In genomic region chr17:33782067-33782466, GRCm38 (mm10) we compare ENCODE assay signal across 8 mouse cellular contexts. TPM values are rescaled to one million over a fixed set of nuclear protein-coding genes. Genes with fewer than 3 reads are reported as not detected.
DNase-seq lines count a peak whose midpoint lies in the region; ATAC-seq and TF ChIP-seq lines count a peak whose summit lies in the region.

No protein-coding gene starts in this region.

- 34% methylated on average over 4 of the region's 4 CpGs for WGBS in hindbrain, embryonic 14.5 days
- WGBS in midbrain, embryonic 15.5 days = 35% methylated on average over 4 of the region's 4 CpGs

- H3K36me3 ChIP-seq in hindbrain, embryonic 14.5 days (replicated peaks; ENCODE audit: control insufficient read depth, insufficient read depth) = no peaks in the 10 kb centered on the region
- H3K36me3 ChIP-seq in midbrain, embryonic 15.5 days (replicated peaks) = no peaks in the 10 kb centered on the region

- peak overlapping the region; percentile 32; the same call in 1 of the 2 replicates for H3K4me3 ChIP-seq in layer of hippocampus, adult 2 months
- H3K4me3 ChIP-seq in bone marrow macrophage, adult 2 months (ENCODE audit: insufficient read depth, low read length) = peak overlapping the region; percentile 59
- H3K4me3 ChIP-seq in hindbrain, embryonic 14.5 days (replicated peaks; ENCODE audit: low read length) = peak overlapping the region; percentile 39
- peak overlapping the region; percentile 46 for H3K4me3 ChIP-seq in midbrain, embryonic 15.5 days

- H3K9ac ChIP-seq in hindbrain, embryonic 14.5 days = peak overlapping the region; percentile 55; the same call in 1 of the 2 replicates
- H3K9ac ChIP-seq in midbrain, embryonic 15.5 days = no peak overlapping the region

- peak; percentile 23; the same call in 1 of the 2 replicates for TF ChIP-seq CTCF in layer of hippocampus, adult 2 months (conservative IDR thresholded peaks at IDR 0.05)
- TF ChIP-seq CTCF in bone marrow macrophage, adult 2 months (IDR thresholded peaks at IDR 0.05; ENCODE audit: low read depth, low read length) = no peak

- H3K9me3 ChIP-seq in hindbrain, embryonic 14.5 days (ENCODE audit: control insufficient read depth, low read length) = no peaks in the 10 kb centered on the region
- no peaks in the 10 kb centered on the region for H3K9me3 ChIP-seq in midbrain, embryonic 15.5 days

- TF ChIP-seq POLR2A in bone marrow macrophage, adult 2 months (IDR thresholded peaks at IDR 0.05; ENCODE audit: borderline replicate concordance, low read depth, low read length) = no peak

- H3K27me3 ChIP-seq in hindbrain, embryonic 14.5 days (ENCODE audit: control insufficient read depth, insufficient read depth, low read length) = no peaks in the 10 kb centered on the region
- H3K27me3 ChIP-seq in midbrain, embryonic 15.5 days (replicated peaks) = 0 out of 2 replicates have a peak, but pooled peaks cover 3% of the 10 kb centered on the region

- H3K4me2 ChIP-seq in hindbrain, embryonic 14.5 days (replicated peaks) = peak overlapping the region; percentile 82
- H3K4me2 ChIP-seq in midbrain, embryonic 15.5 days = peak overlapping the region; percentile 82

- H3K27ac ChIP-seq in layer of hippocampus, adult 2 months = 0 out of 2 replicates have a peak overlapping the region, but pooled peaks have one; percentile 19
- H3K27ac ChIP-seq in bone marrow macrophage, adult 2 months (ENCODE audit: insufficient read depth, low read depth, low read length) = no peak overlapping the region
- no peak overlapping the region for H3K27ac ChIP-seq in hindbrain, embryonic 14.5 days
- H3K27ac ChIP-seq in midbrain, embryonic 15.5 days = no peak overlapping the region; the same call in 1 of the 2 replicates

- ATAC-seq in hindbrain, embryonic 14.5 days (ENCODE audit: low FRiP score) = no peak
- no peak for ATAC-seq in midbrain, embryonic 15.5 days (replicated peaks)
- ATAC-seq in inflammation-experienced regulatory T-cells, adult 6 months = no peak

- DNase-seq in layer of hippocampus, adult 2 months (ENCODE audit: low spot score in 2 of 2) = no peak
- no peak for DNase-seq in layer of hippocampus, adult 9-10 months (ENCODE audit: low spot score)
- no peak for DNase-seq in hindbrain, embryonic 14.5 days (ENCODE audit: low spot score)
- DNase-seq in gastrocnemius, postnatal 4 days (ENCODE audit: low spot score in 2 of 2) = no peak
- no peak for DNase-seq in frontal cortex, postnatal 10 days (ENCODE audit: low spot score in 2 of 2)

- H3K4me1 ChIP-seq in bone marrow macrophage, adult 2 months (ENCODE audit: control insufficient read depth, insufficient read depth, low read length) = peaks cover 35% of the 10 kb centered on the region
- peaks cover 17% of the 10 kb centered on the region; the same call in 1 of the 2 replicates for H3K4me1 ChIP-seq in hindbrain, embryonic 14.5 days (replicated peaks; ENCODE audit: control insufficient read depth, insufficient read depth, low read length)
- H3K4me1 ChIP-seq in midbrain, embryonic 15.5 days = peaks cover 13% of the 10 kb centered on the region

RNA-seq across cellular contexts. Expression of gene Angptl4, which starts 0.4 kb away (rescaled TPM):
- 1 to 10 TPM; 4.1 to 4.2 TPM for total RNA-seq in layer of hippocampus, adult 2 months (2021)
- 8.4 and 11.0 TPM in 2 replicates for polyA plus RNA-seq in bone marrow macrophage, adult 2 months (2012; ENCODE audit: insufficient read depth, insufficient read length, missing spikeins)
- 19.1 and 25.1 TPM in 2 replicates for polyA plus RNA-seq in hindbrain, embryonic 14.5 days (2014; fragmentation: Nextera tagmentation; extraction: Ambion mirVana)
- polyA plus RNA-seq in midbrain, embryonic 15.5 days (2015; fragmentation: Nextera tagmentation; extraction: Ambion mirVana) = 22.6 and 23.3 TPM in 2 replicates
- 10 to 100 TPM; 22.5 to 43.8 TPM for total RNA-seq in gastrocnemius, postnatal 4 days (2021)
- 1 to 10 TPM; 3.5 to 5.9 (median 4.1) TPM for polyA plus RNA-seq in inflammation-experienced regulatory T-cells, adult 6 months (2017; shearing (Covaris generic))

RNA-seq across cellular contexts. Expression of gene Rab11b, which starts 21.7 kb away (rescaled TPM):
- 100 to 1,000 TPM; 306 to 322 TPM for total RNA-seq in layer of hippocampus, adult 2 months (2021)
- polyA plus RNA-seq in bone marrow macrophage, adult 2 months (2012; ENCODE audit: insufficient read depth, insufficient read length, missing spikeins) = 128 TPM in 2 replicates
- 370 and 430 TPM in 2 replicates for polyA plus RNA-seq in hindbrain, embryonic 14.5 days (2014; fragmentation: Nextera tagmentation; extraction: Ambion mirVana)
- 630 and 639 TPM in 2 replicates for polyA plus RNA-seq in midbrain, embryonic 15.5 days (2015; fragmentation: Nextera tagmentation; extraction: Ambion mirVana)
- 100 to 1,000 TPM; 194 to 218 TPM for total RNA-seq in gastrocnemius, postnatal 4 days (2021)
- 100 to 1,000 TPM; 261 to 354 (median 270) TPM for polyA plus RNA-seq in inflammation-experienced regulatory T-cells, adult 6 months (2017; shearing (Covaris generic))

RNA-seq across cellular contexts. Expression of gene Kank3, which starts 28.3 kb away (rescaled TPM):
- total RNA-seq in layer of hippocampus, adult 2 months (2021) = 10 to 100 TPM; 35.2 to 40.6 TPM
- 27.5 and 33.3 TPM in 2 replicates for polyA plus RNA-seq in bone marrow macrophage, adult 2 months (2012; ENCODE audit: insufficient read depth, insufficient read length, missing spikeins)
- 44.7 and 47.7 TPM in 2 replicates for polyA plus RNA-seq in hindbrain, embryonic 14.5 days (2014; fragmentation: Nextera tagmentation; extraction: Ambion mirVana)
- polyA plus RNA-seq in midbrain, embryonic 15.5 days (2015; fragmentation: Nextera tagmentation; extraction: Ambion mirVana) = 51.5 and 53.4 TPM in 2 replicates
- 10 to 100 TPM; 31.6 to 33.4 TPM for total RNA-seq in gastrocnemius, postnatal 4 days (2021)
- 1 to 10 TPM; 2.4 to 2.7 (median 2.4) TPM for polyA plus RNA-seq in inflammation-experienced regulatory T-cells, adult 6 months (2017; shearing (Covaris generic))

RNA-seq across cellular contexts. Expression of gene Rps28, which starts 42.3 kb away (rescaled TPM):
- 100 to 1,000 TPM; 723 to 770 TPM for total RNA-seq in layer of hippocampus, adult 2 months (2021)
- polyA plus RNA-seq in bone marrow macrophage, adult 2 months (2012; ENCODE audit: insufficient read depth, insufficient read length, missing spikeins) = 1,369 and 1,530 TPM in 2 replicates
- polyA plus RNA-seq in hindbrain, embryonic 14.5 days (2014; fragmentation: Nextera tagmentation; extraction: Ambion mirVana) = 580 and 749 TPM in 2 replicates
- 476 TPM in 2 replicates for polyA plus RNA-seq in midbrain, embryonic 15.5 days (2015; fragmentation: Nextera tagmentation; extraction: Ambion mirVana)
- 1,000 to 10,000 TPM; 1,603 to 1,661 TPM for total RNA-seq in gastrocnemius, postnatal 4 days (2021)
- polyA plus RNA-seq in inflammation-experienced regulatory T-cells, adult 6 months (2017; shearing (Covaris generic)) = 1,000 to 10,000 TPM; 1,118 to 2,316 (median 1,890) TPM

RNA-seq across cellular contexts. Expression of gene Ndufa7, which starts 42.3 kb away (rescaled TPM):
- total RNA-seq in layer of hippocampus, adult 2 months (2021) = 100 to 1,000 TPM; 207 to 208 TPM
- 197 and 199 TPM in 2 replicates for polyA plus RNA-seq in bone marrow macrophage, adult 2 months (2012; ENCODE audit: insufficient read depth, insufficient read length, missing spikeins)
- polyA plus RNA-seq in hindbrain, embryonic 14.5 days (2014; fragmentation: Nextera tagmentation; extraction: Ambion mirVana) = 487 and 568 TPM in 2 replicates
- 467 and 476 TPM in 2 replicates for polyA plus RNA-seq in midbrain, embryonic 15.5 days (2015; fragmentation: Nextera tagmentation; extraction: Ambion mirVana)
- 100 to 1,000 TPM; 292 to 312 TPM for total RNA-seq in gastrocnemius, postnatal 4 days (2021)
- polyA plus RNA-seq in inflammation-experienced regulatory T-cells, adult 6 months (2017; shearing (Covaris generic)) = 100 to 1,000 TPM; 364 to 457 (median 417) TPM
